Comparison of ENCODE assay signal across 8 mouse cellular contexts in the genomic region with DNA sequence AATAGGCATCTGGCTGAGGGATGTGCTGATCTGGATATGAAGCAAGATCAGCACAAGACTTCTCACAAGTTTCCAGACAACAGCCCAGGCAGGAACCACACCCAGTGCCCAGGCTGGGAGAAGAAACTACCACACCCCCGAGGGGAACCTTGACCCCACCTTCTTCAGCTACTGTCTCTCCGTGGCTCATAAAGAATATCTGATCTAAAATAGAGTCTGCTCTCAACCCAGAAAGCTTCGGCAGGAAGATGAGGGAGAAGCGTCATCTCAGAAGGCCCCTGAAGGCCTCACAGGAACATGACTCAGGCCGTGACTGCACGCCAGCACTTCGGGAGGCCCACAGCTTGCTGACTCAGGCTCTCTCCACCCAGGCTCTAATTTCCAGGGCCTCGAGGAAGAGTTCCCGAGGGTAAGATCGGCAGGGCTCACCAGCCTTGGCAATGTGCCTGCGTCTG. TPM values are rescaled to one million over a fixed set of nuclear protein-coding genes. Genes with fewer than 3 reads are reported as not detected.
DNase-seq lines count a peak whose midpoint lies in the region; ATAC-seq and TF ChIP-seq lines count a peak whose summit lies in the region.

No protein-coding gene starts in this region.

- peak; percentile 83 for ATAC-seq in intestine, embryonic 15.5 days
- ATAC-seq in liver, embryonic 14.5 days (ENCODE audit: insufficient read depth): peak; percentile 87
- peak; percentile 53; the same call in 1 of the 2 replicates for ATAC-seq in stomach, embryonic 14.5 days (ENCODE audit: insufficient number of reproducible peaks, insufficient read depth, low FRiP score, low read depth)
- no peak for ATAC-seq in hindbrain, embryonic 16.5 days

- TF ChIP-seq CTCF in E14TG2a.4 (conservative IDR thresholded peaks at IDR 0.05; ENCODE audit: low read length): no peak
- no peak for TF ChIP-seq CTCF in gastrocnemius, adult 2 months (IDR thresholded peaks at IDR 0.05)
- TF ChIP-seq CTCF in liver, embryonic 14.5 days (IDR thresholded peaks at IDR 0.05; ENCODE audit: low read depth): no peak

- H3K27me3 ChIP-seq in E14TG2a.4 (ENCODE audit: insufficient read depth, low read length): peaks cover 4% of the 10 kb centered on the region; the same call in 1 of the 2 replicates
- no peaks in the 10 kb centered on the region for H3K27me3 ChIP-seq in intestine, embryonic 15.5 days (replicated peaks)
- H3K27me3 ChIP-seq in liver, embryonic 14.5 days (ENCODE audit: control insufficient read depth, insufficient read depth, low read length): no peaks in the 10 kb centered on the region
- no peaks in the 10 kb centered on the region for H3K27me3 ChIP-seq in stomach, embryonic 14.5 days (ENCODE audit: control insufficient read depth, insufficient read depth, low read length)
- H3K27me3 ChIP-seq in hindbrain, embryonic 16.5 days (replicated peaks; ENCODE audit: control insufficient read depth, insufficient read depth, low read length): no peaks in the 10 kb centered on the region

- no peak overlapping the region for H3K9ac ChIP-seq in intestine, embryonic 15.5 days
- H3K9ac ChIP-seq in liver, embryonic 14.5 days (replicated peaks): peak overlapping the region; percentile 79
- no peak overlapping the region for H3K9ac ChIP-seq in stomach, embryonic 14.5 days (replicated peaks; ENCODE audit: low read depth, low read length)
- H3K9ac ChIP-seq in hindbrain, embryonic 16.5 days (ENCODE audit: low read depth, low read length): no peak overlapping the region

- peak; percentile 48 for TF ChIP-seq EP300 in liver, embryonic 14.5 days (IDR thresholded peaks at IDR 0.05; ENCODE audit: low read depth)

- DNase-seq in adipocyte (ENCODE audit: low spot score): peak; percentile 83
- DNase-seq in gastrocnemius, adult 2 months: peak; percentile 89
- DNase-seq in liver, embryonic 14.5 days (ENCODE audit: low read depth in 3 of 3, low spot score in 3 of 3): peak; percentile 69 to 82 (median 71)
- DNase-seq in layer of hippocampus, postnatal 25 days (ENCODE audit: extremely low spot score in 1 of 2, low spot score in 1 of 2): no peak

- peak overlapping the region; percentile 65 for H3K27ac ChIP-seq in gastrocnemius, adult 2 months
- peak overlapping the region; percentile 76 for H3K27ac ChIP-seq in intestine, embryonic 15.5 days
- peak overlapping the region; percentile 94 for H3K27ac ChIP-seq in liver, embryonic 14.5 days
- H3K27ac ChIP-seq in stomach, embryonic 14.5 days (ENCODE audit: low read length): peak overlapping the region; percentile 35; the same call in 1 of the 2 replicates
- H3K27ac ChIP-seq in hindbrain, embryonic 16.5 days (ENCODE audit: low read depth, low read length): no peak overlapping the region

- intact Hi-C loops in gastrocnemius, adult 2 months (cut with DNase I): no loop called here

- H3K4me1 ChIP-seq in E14TG2a.4 (replicated peaks; ENCODE audit: low read depth, low read length): peaks cover 69% of the 10 kb centered on the region
- peaks cover 59% of the 10 kb centered on the region for H3K4me1 ChIP-seq in intestine, embryonic 15.5 days (replicated peaks)
- H3K4me1 ChIP-seq in liver, embryonic 14.5 days (replicated peaks; ENCODE audit: control insufficient read depth in 2 of 2, insufficient read depth in 2 of 2, low read length in 1 of 2): peaks cover 45 to 65% of the 10 kb centered on the region in 2 experiments
- H3K4me1 ChIP-seq in stomach, embryonic 14.5 days (ENCODE audit: control insufficient read depth, insufficient read depth, low read length): peaks cover 31% of the 10 kb centered on the region; the same call in 1 of the 2 replicates
- H3K4me1 ChIP-seq in hindbrain, embryonic 16.5 days (ENCODE audit: control insufficient read depth, insufficient read depth, low read depth, low read length): peaks cover 8% of the 10 kb centered on the region

- H3K36me3 ChIP-seq in E14TG2a.4 (ENCODE audit: insufficient read depth, low read length): no peaks in the 10 kb centered on the region
- no peaks in the 10 kb centered on the region for H3K36me3 ChIP-seq in intestine, embryonic 15.5 days
- no peaks in the 10 kb centered on the region for H3K36me3 ChIP-seq in liver, embryonic 14.5 days (replicated peaks; ENCODE audit: control insufficient read depth, insufficient read depth, low read depth)
- H3K36me3 ChIP-seq in stomach, embryonic 14.5 days (ENCODE audit: control insufficient read depth, insufficient read depth, low read length): no peaks in the 10 kb centered on the region
- no peaks in the 10 kb centered on the region for H3K36me3 ChIP-seq in hindbrain, embryonic 16.5 days (ENCODE audit: control insufficient read depth, insufficient read depth, low read length)

- peak overlapping the region; percentile 1; the same call in 1 of the 2 replicates for H3K4me3 ChIP-seq in E14TG2a.4 (replicated peaks; ENCODE audit: low read length)
- no peak overlapping the region for H3K4me3 ChIP-seq in gastrocnemius, adult 2 months
- no peak overlapping the region for H3K4me3 ChIP-seq in intestine, embryonic 15.5 days (replicated peaks)
- peak overlapping the region; percentile 41 for H3K4me3 ChIP-seq in liver, embryonic 14.5 days (ENCODE audit: insufficient read depth in 1 of 2, low read depth in 2 of 2, low read length in 2 of 2)
- no peak overlapping the region for H3K4me3 ChIP-seq in stomach, embryonic 14.5 days (ENCODE audit: low read depth, low read length)
- no peak overlapping the region for H3K4me3 ChIP-seq in hindbrain, embryonic 16.5 days (ENCODE audit: low read length)

- H3K9me3 ChIP-seq in E14TG2a.4 (ENCODE audit: low read length): peaks cover 8% of the 10 kb centered on the region
- no peaks in the 10 kb centered on the region for H3K9me3 ChIP-seq in intestine, embryonic 15.5 days
- H3K9me3 ChIP-seq in liver, embryonic 14.5 days (ENCODE audit: control insufficient read depth, low read length): no peaks in the 10 kb centered on the region
- H3K9me3 ChIP-seq in stomach, embryonic 14.5 days (ENCODE audit: control insufficient read depth, low read depth, low read length): no peaks in the 10 kb centered on the region
- H3K9me3 ChIP-seq in hindbrain, embryonic 16.5 days (ENCODE audit: control insufficient read depth, low read length): no peaks in the 10 kb centered on the region

- H3K4me2 ChIP-seq in intestine, embryonic 15.5 days (replicated peaks): no peak overlapping the region
- H3K4me2 ChIP-seq in liver, embryonic 14.5 days (ENCODE audit: low read depth): peak overlapping the region; percentile 79
- H3K4me2 ChIP-seq in stomach, embryonic 14.5 days (replicated peaks; ENCODE audit: low read depth, low read length): no peak overlapping the region
- H3K4me2 ChIP-seq in hindbrain, embryonic 16.5 days (ENCODE audit: low read length): no peak overlapping the region

- WGBS in intestine, embryonic 15.5 days: 23% methylated on average over 11 of the region's 11 CpGs
- WGBS in liver, embryonic 14.5 days (ENCODE audit: insufficient replicate concordance): 18% methylated on average over 11 of the region's 11 CpGs
- 38% methylated on average over 11 of the region's 11 CpGs for WGBS in stomach, embryonic 14.5 days
- 67% methylated on average over 11 of the region's 11 CpGs for WGBS in hindbrain, embryonic 16.5 days

RNA-seq across cellular contexts. Expression of a gene that starts 44.8 kb away (rescaled TPM):
- 1 to 10 TPM; 3.8 to 6.0 TPM for total RNA-seq in gastrocnemius, adult 2 months (2021)
- polyA plus RNA-seq in intestine, embryonic 15.5 days (2015; fragmentation: Nextera tagmentation; extraction: Ambion mirVana): 59.5 and 59.7 TPM in 2 replicates
- polyA plus RNA-seq in liver, embryonic 14.5 days (2012; rRNA removed): 24.6 and 34.7 TPM in 2 replicates
- 31.4 and 41.2 TPM in 2 replicates for polyA plus RNA-seq in liver, embryonic 14.5 days (2014; fragmentation: Nextera tagmentation; extraction: Ambion mirVana)
- polyA plus RNA-seq in stomach, embryonic 14.5 days (2014; fragmentation: Nextera tagmentation; extraction: Ambion mirVana): 49.8 and 56.3 TPM in 2 replicates
- 1 to 10 TPM; 3.3 to 3.8 TPM for total RNA-seq in layer of hippocampus, postnatal 25 days (2021)
- 26.4 and 41.9 TPM in 2 replicates for polyA plus RNA-seq in hindbrain, embryonic 16.5 days (2015; fragmentation: Nextera tagmentation; extraction: Ambion mirVana)

RNA-seq across cellular contexts. Expression of a gene that starts 47.9 kb away (rescaled TPM):
- 10 to 100 TPM; 21.9 to 25.2 TPM for total RNA-seq in gastrocnemius, adult 2 months (2021)
- polyA plus RNA-seq in intestine, embryonic 15.5 days (2015; fragmentation: Nextera tagmentation; extraction: Ambion mirVana): 96.7 and 104 TPM in 2 replicates
- 12.9 and 14.7 TPM in 2 replicates for polyA plus RNA-seq in liver, embryonic 14.5 days (2012; rRNA removed)
- polyA plus RNA-seq in liver, embryonic 14.5 days (2014; fragmentation: Nextera tagmentation; extraction: Ambion mirVana): 17.6 and 18.4 TPM in 2 replicates
- polyA plus RNA-seq in stomach, embryonic 14.5 days (2014; fragmentation: Nextera tagmentation; extraction: Ambion mirVana): 119 and 129 TPM in 2 replicates
- total RNA-seq in layer of hippocampus, postnatal 25 days (2021): 10 to 100 TPM; 29.9 to 31.9 TPM
- 58.8 and 65.7 TPM in 2 replicates for polyA plus RNA-seq in hindbrain, embryonic 16.5 days (2015; fragmentation: Nextera tagmentation; extraction: Ambion mirVana)

Comparison
In these comparisons a context has a peak if more than half of its experiments do, and no peak if none do; other contexts are left out.
1. H3K4me3 ChIP-seq: peak in E14TG2a.4 (single experiment) and liver, embryonic 14.5 days (2 of 2); none in gastrocnemius, adult 2 months (single experiment), intestine, embryonic 15.5 days (single experiment), stomach, embryonic 14.5 days (single experiment) and hindbrain, embryonic 16.5 days (single experiment).
2. DNase-seq: peak in adipocyte (single experiment), gastrocnemius, adult 2 months (single experiment) and liver, embryonic 14.5 days (3 of 3); none in layer of hippocampus, postnatal 25 days (0 of 2).